Mouse (Mus musculus) midbrain, embryonic 11.5 days (tissue): ENCODE measurements around the gene Fgf23. TPM values are rescaled to one million over a fixed set of nuclear protein-coding genes. Genes with fewer than 3 reads are reported as not detected.

ENCODE experiments used
- ATAC-seq: fragments of 200-750 bp; cut with Nextera tagmentation; 2 replicates; pipeline ENCODE4 v1.8.0; 2017; ENCODE audit warnings: moderate TSS enrichment, moderate library complexity; ENCODE audit not compliant: low FRiP score
- DNase-seq: peaks from one replicate; pipeline ENCODE4 v3.0.0; 2015; ENCODE audit warnings: low spot score; ENCODE audit errors: missing footprints
- H3K27ac ChIP-seq: fragments of 300-500 bp; sonication (generic); 2 replicates; pipeline ENCODE4 v1.5.1; 2014; ENCODE audit warnings: low read depth, low read length
- H3K27me3 ChIP-seq: fragments of 300-500 bp; sonication (generic); 2 replicates; pipeline ENCODE4 v1.6.1; 2014; ENCODE audit warnings: mild to moderate bottlenecking, low read length, moderate library complexity, mixed read lengths; ENCODE audit not compliant: control insufficient read depth, insufficient read depth
- H3K36me3 ChIP-seq: fragments of 300-500 bp; sonication (generic); 2 replicates; pipeline ENCODE4 v1.6.1; 2014; ENCODE audit warnings: mild to moderate bottlenecking, low read length, moderate library complexity, mixed read lengths; ENCODE audit not compliant: control insufficient read depth, insufficient read depth
- H3K4me1 ChIP-seq: fragments of 300-500 bp; sonication (generic); 2 replicates; pipeline ENCODE4 v1.6.1; 2014; ENCODE audit warnings: low read length; ENCODE audit not compliant: control insufficient read depth, insufficient read depth
- H3K4me2 ChIP-seq: fragments of 300-500 bp; sonication (generic); 2 replicates; pipeline ENCODE4 v1.6.1; 2014; ENCODE audit warnings: mild to moderate bottlenecking, moderate library complexity
- H3K4me3 ChIP-seq: fragments of 300-500 bp; sonication (generic); 2 replicates; pipeline ENCODE4 v1.5.1; 2014; ENCODE audit warnings: low read depth, low read length
- H3K9ac ChIP-seq: fragments of 300-500 bp; sonication (generic); 2 replicates; pipeline ENCODE4 v1.6.1; 2014; ENCODE audit warnings: low read length
- H3K9me3 ChIP-seq: fragments of 300-500 bp; sonication (generic); 2 replicates; pipeline ENCODE4 v1.6.1; 2016; ENCODE audit warnings: low read length; ENCODE audit not compliant: control insufficient read depth
- WGBS: fragments of 180-500 bp; shearing (Covaris S2); extraction: QIAGEN DNeasy Blood & Tissue Kit; methylation state at CpG from one replicate; pipeline ENCODE4 v1.1.7; 2014; 5-methylcytosine and 5-hydroxymethylcytosine counted together
- polyA plus RNA-seq: library from polyadenylated mRNA; unstranded; fragments of >200 nt; fragmentation: Nextera tagmentation; extraction: Ambion mirVana; gene quantifications from 2 replicates; pipeline ENCODE4 v1.2.1, GENCODE M21; 2014

The Fgf23 gene
- polyA plus RNA-seq, 1 experiment from 2014 or later = not detected

GRCm38 (mm10) chr6:127106726-127107125 is 34.0 kb downstream of the Fgf23 start:
- H3K36me3 ChIP-seq = no peaks in the 10 kb centered on the region
- DNase-seq = no peak
- H3K9me3 ChIP-seq = no peaks in the 10 kb centered on the region
- H3K4me3 ChIP-seq = no peak overlapping the region
- H3K4me2 ChIP-seq = no peak overlapping the region
- ATAC-seq = no peak
- no peaks in the 10 kb centered on the region for H3K27me3 ChIP-seq
- peaks cover 8% of the 10 kb centered on the region for H3K4me1 ChIP-seq
- H3K27ac ChIP-seq = no peak overlapping the region
- H3K9ac ChIP-seq = no peak overlapping the region
- 55% methylated on average over 5 of the region's 5 CpGs for WGBS

- ATAC-seq = no peak
- Histone ChIP-seq H3K4me1 (peaks cover 8% of the 10 kb centered on the region), H3K9ac (no peak overlapping the region), H3K9me3 (no peaks in the 10 kb centered on the region), H3K4me2 (no peak overlapping the region), H3K4me3 (no peak overlapping the region), H3K27me3 (no peaks in the 10 kb centered on the region), H3K36me3 (no peaks in the 10 kb centered on the region), H3K27ac (no peak overlapping the region)
- DNase-seq = no peak
These were observed 34.7 kb downstream of the Fgf23 start for GRCm38 (mm10) chr6:127107413-127107812.

- H3K4me1 ChIP-seq = peaks cover 8% of the 10 kb centered on the region
- peak overlapping the region; percentile 51 for H3K4me3 ChIP-seq
- no peaks in the 10 kb centered on the region for H3K36me3 ChIP-seq
- peak; percentile 90 for DNase-seq
- WGBS = 46% methylated on average over 20 of the region's 20 CpGs
- no peaks in the 10 kb centered on the region for H3K27me3 ChIP-seq
- H3K27ac ChIP-seq = no peak overlapping the region
- no peaks in the 10 kb centered on the region for H3K9me3 ChIP-seq
- no peak for ATAC-seq
- peak overlapping the region; percentile 88 for H3K4me2 ChIP-seq
- peak overlapping the region; percentile 65 for H3K9ac ChIP-seq
These were observed 35.8 kb downstream of the Fgf23 start for GRCm38 (mm10) chr6:127108368-127109060.

- Histone ChIP-seq H3K4me3 (peak within 1 kb of the TSS; percentile 51), H3K36me3 (no peaks in the 10 kb centered on the region), H3K4me2 (peak within 1 kb of the TSS; percentile 88), H3K27ac (no peak within 1 kb of the TSS), H3K27me3 (no peaks in the 10 kb centered on the region), H3K9ac (peak within 1 kb of the TSS; percentile 65), H3K9me3 (no peaks in the 10 kb centered on the region), H3K4me1 (peaks cover 8% of the 10 kb centered on the region)
- peak; percentile 98 for DNase-seq
- WGBS = 2% methylated on average over 37 of the region's 37 CpGs
- peak; percentile 100 for ATAC-seq
These were observed 36.8 kb downstream of the Fgf23 start, which contains the start of gene Tigar for GRCm38 (mm10) chr6:127109402-127109930. Gene Tigar, minus strand, starts transcription at chr6:127109557.

- peak; percentile 58; the same call in 1 of the 2 replicates for ATAC-seq
- H3K27ac ChIP-seq = peak overlapping the region; percentile 22
- DNase-seq = peak; percentile 86
- H3K36me3 ChIP-seq = no peaks in the 10 kb centered on the region
- H3K4me2 ChIP-seq = no peak overlapping the region
- 49% methylated on average over 23 of the region's 23 CpGs for WGBS
- no peaks in the 10 kb centered on the region for H3K27me3 ChIP-seq
- no peaks in the 10 kb centered on the region for H3K9me3 ChIP-seq
- H3K9ac ChIP-seq = no peak overlapping the region
- H3K4me1 ChIP-seq = peaks cover 4% of the 10 kb centered on the region; the same call in 1 of the 2 replicates
- no peak overlapping the region for H3K4me3 ChIP-seq
These were observed 42.2 kb downstream of the Fgf23 start for GRCm38 (mm10) chr6:127114753-127115456.

- DNase-seq (peak; percentile 49), ATAC-seq (0 out of 2 replicates have a peak, but pooled peaks have one; percentile 33)
- no peak overlapping the region for H3K27ac ChIP-seq
- H3K9me3 ChIP-seq = no peaks in the 10 kb centered on the region
- WGBS = 79% methylated on average over 4 of the region's 4 CpGs
- H3K27me3 ChIP-seq = no peaks in the 10 kb centered on the region
- peaks cover 2% of the 10 kb centered on the region; the same call in 1 of the 2 replicates for H3K36me3 ChIP-seq
- H3K4me1 ChIP-seq = no peaks in the 10 kb centered on the region
- H3K4me3 ChIP-seq = no peak overlapping the region
- H3K4me2 ChIP-seq = no peak overlapping the region
- H3K9ac ChIP-seq = no peak overlapping the region
These were observed 49.6 kb downstream of the Fgf23 start for GRCm38 (mm10) chr6:127122221-127122806.

- 86% methylated on average over 5 of the region's 5 CpGs for WGBS
- no peaks in the 10 kb centered on the region for H3K9me3 ChIP-seq
- no peak overlapping the region for H3K9ac ChIP-seq
- no peak overlapping the region for H3K4me3 ChIP-seq
- H3K27ac ChIP-seq = no peak overlapping the region
- DNase-seq = no peak
- H3K27me3 ChIP-seq = no peaks in the 10 kb centered on the region
- peaks cover 6% of the 10 kb centered on the region; the same call in 1 of the 2 replicates for H3K36me3 ChIP-seq
- no peaks in the 10 kb centered on the region for H3K4me1 ChIP-seq
- no peak overlapping the region for H3K4me2 ChIP-seq
- ATAC-seq = no peak
These were observed 50.3 kb downstream of the Fgf23 start for GRCm38 (mm10) chr6:127122996-127123395.

- no peaks in the 10 kb centered on the region for H3K27me3 ChIP-seq
- ATAC-seq = no peak
- H3K9ac ChIP-seq = no peak overlapping the region
- no peak overlapping the region for H3K4me2 ChIP-seq
- no peaks in the 10 kb centered on the region for H3K4me1 ChIP-seq
- H3K27ac ChIP-seq = no peak overlapping the region
- no peak overlapping the region for H3K4me3 ChIP-seq
- H3K36me3 ChIP-seq = peaks cover 6% of the 10 kb centered on the region; the same call in 1 of the 2 replicates
- DNase-seq = peak; percentile 82
- H3K9me3 ChIP-seq = no peaks in the 10 kb centered on the region
- WGBS = 90% methylated on average over 7 of the region's 7 CpGs
These were observed 50.8 kb downstream of the Fgf23 start for GRCm38 (mm10) chr6:127123506-127123905.
